Mouse (Mus musculus): ENCODE measurements around the gene Snx27.

GRCm38 (mm10) chr3:94581793-94582455, 592 bp downstream of the Snx27 start:
- TF ChIP-seq CTCF (IDR thresholded peaks at IDR 0.05 in 2 of 3, conservative IDR thresholded peaks at IDR 0.05 in 1 of 3; ENCODE audit: control insufficient read depth in 1 of 3, insufficient read depth in 1 of 3, low read depth in 2 of 3, low read length in 3 of 3, poor library complexity in 1 of 3, severe bottlenecking in 1 of 3) (no peak), NRF1 (IDR thresholded peaks at IDR 0.05; ENCODE audit: insufficient read depth, low read depth, low read length, poor library complexity, severe bottlenecking) (no peak), GATA1 (IDR thresholded peaks at IDR 0.05; ENCODE audit: low read depth, low read length) (no peak), MAZ (IDR thresholded peaks at IDR 0.05; ENCODE audit: low read depth, low read length) (no peak; the same call in 1 of the 2 replicates), POLR2A (IDR thresholded peaks at IDR 0.05; ENCODE audit: control insufficient read depth in 1 of 2, insufficient read depth in 1 of 2, low read depth in 1 of 2, low read length in 2 of 2, poor library complexity in 1 of 2) (no peak; a peak in 1 of 4 replicates), JUND (IDR thresholded peaks at IDR 0.05; ENCODE audit: low read depth, low read length) (no peak), SIN3A (IDR thresholded peaks at IDR 0.05; ENCODE audit: low read length) (no peak), RAD21 (IDR thresholded peaks at IDR 0.05; ENCODE audit: low read depth, low read length) (no peak)

Measured in MEL (cell line).